Mouse (Mus musculus) ovary, adult 18-20 months (tissue): ENCODE results near the gene Wdr47.
A peak's percentile ranks its signal among the peaks of the same experiment; 100 is the strongest.
"Not testable (repeated sequence)": the region's sequence is repeated elsewhere in the genome, so short reads cannot be mapped to it uniquely, and the experiment has no call there.

Experiments
- DNase-seq: peaks from one replicate; pipeline ENCODE4 v3.0.0; 2022; ENCODE audit warnings: low spot score, mixed read lengths

The Wdr47 gene

DNA sequence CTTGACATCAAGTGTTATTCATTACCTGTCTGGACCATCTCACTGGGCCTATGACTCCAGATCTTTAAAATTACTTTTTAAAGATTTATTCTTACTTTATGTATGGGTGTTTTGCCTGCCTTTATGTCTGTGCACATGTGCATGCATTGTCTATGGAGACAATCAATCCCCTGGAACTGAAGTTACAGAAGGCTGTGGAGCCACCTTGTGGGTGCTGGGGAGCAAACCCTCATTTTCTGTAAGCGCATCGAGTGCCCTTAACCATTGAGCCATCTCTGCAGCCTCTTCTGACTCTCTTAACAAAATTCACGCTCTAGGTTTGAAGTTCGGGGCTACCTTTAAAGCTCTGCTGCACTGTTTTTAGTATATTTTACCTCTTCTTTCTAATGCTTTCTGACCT is 48.3 kb downstream of the Wdr47 start:
- DNase-seq, result no peak

DNA sequence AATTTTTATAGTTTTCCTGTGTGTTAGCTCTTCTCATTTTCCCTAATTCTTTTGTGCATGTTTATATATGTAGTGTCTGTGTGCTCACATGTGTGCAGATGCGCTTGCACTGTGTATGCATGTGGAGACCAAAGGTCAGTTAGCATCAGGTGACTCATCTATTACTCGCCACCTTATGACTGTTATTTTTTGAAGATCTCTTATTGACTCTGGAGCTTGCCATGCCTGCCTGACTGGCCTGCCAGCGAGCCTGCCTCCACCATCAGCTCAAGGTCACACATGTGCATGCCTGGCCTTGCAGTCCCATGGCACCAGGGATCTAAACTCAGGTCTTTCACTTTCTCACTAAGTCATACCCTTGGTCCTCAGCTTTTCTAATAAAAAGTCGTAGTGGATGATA is 49.9 kb downstream of the Wdr47 start:
- no peak for DNase-seq

DNA sequence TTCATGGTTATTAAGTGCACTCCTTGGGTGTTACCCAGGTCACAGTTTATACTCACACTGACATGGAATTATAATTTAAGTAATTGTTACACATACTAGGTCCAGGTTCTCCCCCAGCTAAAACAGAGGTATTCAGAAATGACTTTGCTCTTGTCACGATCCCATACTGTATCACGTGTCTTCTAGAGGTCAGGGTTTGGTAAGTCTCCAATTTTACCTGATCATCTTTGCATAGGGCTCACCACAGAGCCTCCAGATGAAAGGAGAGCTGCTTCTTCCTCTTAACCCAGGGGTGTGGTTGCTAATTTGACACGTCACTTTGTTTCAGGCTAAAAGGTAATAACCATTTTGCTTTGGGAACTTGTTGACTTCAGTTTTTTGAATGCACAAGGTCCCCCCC is 53.8 kb downstream of the Wdr47 start:
- DNase-seq, result no peak

DNA sequence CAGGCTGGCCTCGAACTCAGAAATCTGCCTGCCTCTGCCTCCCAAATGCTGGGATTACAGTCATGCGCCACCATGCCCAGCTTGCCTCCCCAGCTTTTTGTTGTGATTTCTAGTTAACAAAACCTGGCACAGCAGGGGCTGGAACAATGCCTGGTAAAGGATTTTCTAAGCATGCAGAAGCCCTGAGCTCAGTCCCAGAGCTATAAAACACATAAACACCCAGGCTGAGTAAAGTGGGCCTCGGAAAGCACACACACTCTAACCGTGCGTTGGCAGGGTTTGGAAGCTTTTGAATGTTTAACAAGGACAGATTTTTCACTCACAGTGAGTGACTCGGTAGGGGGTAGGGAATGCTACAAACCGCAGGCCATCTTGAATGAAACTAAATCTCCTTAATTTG is 55.0 kb downstream of the Wdr47 start:
- DNase-seq, result no peak

DNA sequence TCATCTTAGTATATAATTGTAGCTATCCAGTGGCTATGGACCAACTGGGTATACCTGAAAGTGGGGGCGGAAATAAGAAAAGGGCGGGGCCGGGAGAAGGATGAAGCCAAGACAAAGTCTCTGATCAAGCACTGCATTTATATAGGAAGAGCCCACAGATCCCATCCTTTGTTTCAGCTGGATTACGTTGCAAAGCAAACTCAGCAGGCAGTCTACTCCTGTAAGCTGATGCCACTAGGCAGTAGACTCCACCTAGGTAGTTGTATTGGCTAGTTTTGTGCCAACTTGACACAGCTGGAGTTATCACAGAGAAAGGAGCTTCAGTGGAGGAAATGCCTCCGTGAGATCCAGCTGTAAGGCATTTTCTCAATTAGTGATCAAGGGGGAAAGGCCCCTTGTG is 56.6 kb downstream of the Wdr47 start:
- DNase-seq, result not testable (repeated sequence)

DNA sequence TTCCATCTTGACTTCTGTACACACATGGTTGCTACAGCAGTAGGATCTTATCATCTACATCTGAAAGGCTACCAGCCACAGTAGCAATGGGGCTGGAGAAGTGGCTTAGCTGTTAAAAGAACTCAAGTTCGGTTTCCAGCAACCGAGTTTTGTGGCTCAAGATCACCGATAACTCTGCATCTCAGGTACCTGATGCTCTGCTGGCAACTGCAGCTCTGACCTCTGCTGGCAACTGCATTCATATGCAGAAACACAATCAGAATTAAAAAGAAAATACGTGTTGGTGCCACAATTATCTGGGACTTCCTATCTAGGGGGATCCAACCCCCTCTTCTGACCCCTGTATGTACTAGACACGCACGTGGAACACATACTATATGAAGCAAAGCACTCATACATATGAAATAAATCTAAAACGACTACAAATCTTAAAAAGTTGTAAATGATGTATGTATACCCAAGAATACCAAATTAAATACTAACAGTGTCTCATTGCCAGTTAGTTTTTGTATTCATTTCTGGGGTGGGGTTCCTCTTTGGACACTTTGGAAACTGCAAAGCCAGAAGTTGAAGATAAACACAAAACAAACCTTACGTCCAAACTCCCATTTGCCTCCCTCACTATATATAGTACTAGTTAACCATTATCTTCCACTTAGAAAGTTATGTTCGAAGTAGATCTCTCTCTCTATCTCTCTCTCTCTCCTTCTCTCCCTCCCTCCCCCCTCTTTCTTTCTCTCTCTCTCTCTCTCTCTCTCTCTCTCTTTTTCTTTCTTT is 62.0 kb downstream of the Wdr47 start:
- DNase-seq, result no peak

DNA sequence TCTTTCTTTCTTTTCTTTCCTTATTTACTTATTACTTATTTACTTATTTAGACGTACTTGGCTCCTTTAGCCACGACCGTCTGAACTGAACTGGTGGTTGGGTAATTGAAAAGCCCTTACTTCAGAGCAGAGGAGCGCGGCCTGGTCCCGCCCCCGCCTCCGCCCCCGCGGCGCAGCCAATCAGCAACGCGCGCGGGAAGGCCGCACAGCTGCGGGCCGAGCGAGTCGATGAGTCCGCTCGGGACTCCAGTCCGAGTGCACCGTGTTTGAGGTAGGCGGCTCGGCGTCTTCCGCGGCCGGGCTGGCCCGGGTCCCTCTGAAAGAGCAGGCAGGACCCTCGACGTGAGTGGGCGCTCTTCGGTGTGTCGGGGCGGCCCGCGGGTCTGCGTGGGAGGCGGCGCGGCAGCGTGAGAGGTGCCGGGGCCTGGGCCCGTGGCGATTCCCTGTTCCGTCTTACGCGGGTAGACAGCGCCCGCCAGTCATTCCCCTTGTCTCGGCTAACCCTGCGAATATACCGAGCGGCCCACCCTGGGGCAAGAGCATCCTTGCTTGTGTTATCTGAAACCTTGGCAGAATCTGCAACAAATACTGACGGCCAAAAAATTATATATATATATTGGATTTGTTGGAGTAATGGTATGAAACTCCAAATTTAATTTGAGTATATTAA is 62.8 kb downstream of the Wdr47 start, which contains the start of gene Clcc1:
Gene Clcc1, plus strand, starts transcription at position 204 of the 670 bp plus-strand sequence.
- DNase-seq, result peak; percentile 89

DNA sequence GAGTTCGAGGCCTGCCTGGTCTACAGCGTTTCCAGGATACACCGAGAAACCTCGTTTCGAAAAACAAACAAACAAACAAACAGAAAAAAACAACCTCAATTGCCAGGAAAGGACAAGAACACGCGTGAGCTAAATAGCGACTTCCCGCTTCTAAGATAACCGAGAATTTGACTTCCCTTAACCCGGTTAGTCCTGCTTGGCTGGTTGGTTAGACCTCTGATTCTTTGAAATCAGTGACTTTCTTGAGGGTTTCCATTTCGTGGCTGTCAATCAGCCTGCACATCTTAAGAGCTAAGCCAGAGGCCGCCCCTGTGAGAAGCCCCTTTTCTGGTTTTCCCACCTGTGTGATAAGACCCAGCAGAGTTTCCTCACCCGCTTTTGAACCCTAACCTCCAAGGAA is 63.5 kb downstream of the Wdr47 start:
- no peak for DNase-seq

DNA sequence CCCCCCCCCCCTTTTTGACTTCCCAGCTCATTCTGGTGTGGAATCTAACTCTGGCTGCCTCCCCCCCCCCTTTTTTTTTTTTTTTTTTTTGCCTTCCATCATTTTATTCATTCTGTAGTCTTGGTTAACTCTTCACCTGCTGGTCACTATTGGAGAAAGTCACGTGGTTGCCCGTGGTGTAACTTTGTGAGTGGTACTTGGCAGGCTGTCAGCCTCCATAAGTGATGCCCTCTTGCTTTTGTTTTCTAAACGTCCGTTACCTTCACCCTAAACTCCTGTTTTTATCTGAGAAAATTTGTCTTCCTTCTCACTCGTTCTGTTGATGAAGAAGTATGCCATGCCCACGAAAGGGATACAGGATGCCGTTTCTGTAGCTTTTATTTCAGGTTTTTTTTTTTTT is 64.4 kb downstream of the Wdr47 start:
- DNase-seq, result no peak

DNA sequence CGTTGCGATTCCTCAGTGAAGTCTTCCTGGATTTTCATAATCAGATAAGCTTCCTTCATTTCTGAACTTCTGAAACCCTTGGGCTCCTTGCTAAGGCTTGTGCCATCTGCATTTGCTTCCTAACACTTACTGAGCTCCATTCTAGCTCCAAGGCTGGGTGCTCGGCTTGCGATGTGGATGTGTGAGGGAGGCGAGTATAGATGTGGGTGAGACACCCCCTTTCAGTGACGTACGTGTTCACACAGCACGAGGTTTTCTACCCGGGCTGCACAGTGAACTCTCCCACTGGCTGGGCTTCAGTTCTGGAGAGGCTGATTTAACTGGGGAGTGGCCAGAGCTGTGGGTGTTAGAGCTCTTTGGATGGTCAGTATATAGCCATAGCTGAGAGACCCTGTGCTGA is 67.5 kb downstream of the Wdr47 start:
- DNase-seq, result no peak

DNA sequence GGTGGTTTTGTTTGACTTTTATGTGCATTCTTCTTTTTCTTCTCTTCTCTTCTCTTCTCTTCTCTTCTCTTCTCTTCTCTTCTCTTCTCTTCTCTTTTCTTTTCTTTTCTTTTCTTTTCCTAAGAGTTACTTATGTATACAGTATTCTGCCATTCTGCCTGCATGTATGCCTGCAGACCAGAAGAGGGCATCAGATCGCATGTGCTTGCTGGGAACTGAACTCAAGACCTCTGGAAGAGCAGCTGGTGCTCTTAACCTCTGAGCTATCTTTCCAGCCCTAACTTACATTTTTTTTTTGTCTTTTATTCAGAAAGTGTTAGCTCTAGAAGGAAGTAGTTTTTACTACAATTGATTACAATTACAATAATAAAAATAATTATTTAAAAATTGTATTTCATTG is 69.9 kb downstream of the Wdr47 start:
- no peak for DNase-seq

DNA sequence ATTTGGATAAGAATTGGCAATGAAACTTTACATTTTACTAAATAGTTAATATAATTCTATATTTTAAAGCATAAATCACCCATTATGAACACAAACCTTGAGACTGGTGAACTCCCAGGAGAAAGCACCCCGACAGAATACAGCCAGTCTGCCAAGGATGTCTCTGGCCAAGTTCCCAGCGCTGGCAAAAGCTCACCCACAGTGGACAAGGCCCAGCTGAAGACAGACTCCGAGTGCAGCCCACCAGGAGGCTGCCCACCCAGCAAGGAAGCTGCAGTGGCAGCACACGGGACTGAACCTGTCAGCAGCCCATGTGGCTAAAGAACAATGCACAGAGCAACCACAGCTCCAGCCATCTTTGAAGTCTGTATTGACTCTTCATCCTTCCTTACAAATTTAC is 85.5 kb downstream of the Wdr47 start:
- DNase-seq, result no peak

DNA sequence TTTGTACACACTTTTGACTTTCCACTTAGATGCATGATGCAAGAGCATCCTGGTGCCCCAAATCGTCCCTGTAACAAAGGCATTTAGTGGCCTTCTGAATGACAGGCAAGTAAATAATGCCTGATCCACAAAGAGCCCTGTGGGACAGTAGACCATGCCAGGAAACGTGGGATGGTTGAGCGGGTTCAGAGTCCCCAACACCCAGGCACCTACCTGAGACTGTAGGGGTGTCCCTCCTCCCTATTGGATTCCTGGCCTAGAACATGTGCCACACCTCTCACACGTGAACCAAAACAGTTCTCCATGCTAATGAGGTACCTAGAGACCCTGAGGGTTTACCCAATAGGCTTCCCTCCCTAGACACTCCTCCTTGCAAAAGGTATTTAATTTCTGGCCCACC is 89.9 kb downstream of the Wdr47 start:
- no peak for DNase-seq

DNA sequence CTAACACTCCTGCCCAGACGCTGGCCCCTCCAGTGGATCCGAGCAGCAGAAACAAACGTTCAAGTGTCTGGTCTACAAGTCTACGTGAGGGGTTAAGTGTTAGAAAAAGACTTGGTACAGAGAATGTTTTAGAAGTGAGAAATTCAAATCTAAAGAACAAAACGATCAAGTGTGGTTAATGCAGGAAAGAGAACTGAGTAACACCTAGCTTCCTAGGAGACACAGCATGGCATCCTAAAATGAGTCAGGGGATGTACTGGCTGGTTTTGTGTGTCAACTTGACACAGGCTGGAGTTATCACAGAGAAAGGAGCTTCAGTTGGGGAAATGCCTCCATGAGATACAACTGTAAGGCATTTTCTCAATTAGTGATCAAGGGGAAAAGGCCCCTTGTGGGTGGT is 92.5 kb downstream of the Wdr47 start:
- not testable (repeated sequence) for DNase-seq

DNA sequence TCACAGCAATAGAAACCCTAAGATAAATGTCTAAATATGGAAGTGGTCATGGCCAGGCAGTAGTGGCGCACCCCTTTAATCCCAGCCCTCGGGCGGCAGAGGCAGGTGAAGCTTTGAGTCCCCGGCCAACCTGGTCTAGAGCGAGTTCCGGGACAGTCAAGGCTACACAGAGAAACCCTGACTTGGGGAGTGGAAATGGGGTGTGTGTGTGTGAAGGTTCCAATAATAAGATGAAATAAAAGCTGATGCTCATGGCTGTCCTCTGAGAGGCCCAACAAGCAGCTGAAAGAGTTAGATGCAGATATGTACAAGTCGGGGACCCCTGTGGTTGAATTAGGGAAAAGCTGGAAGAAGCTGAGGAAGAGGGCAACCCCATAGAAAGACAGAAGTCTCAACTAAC is 94.6 kb downstream of the Wdr47 start:
- DNase-seq, result no peak

DNA sequence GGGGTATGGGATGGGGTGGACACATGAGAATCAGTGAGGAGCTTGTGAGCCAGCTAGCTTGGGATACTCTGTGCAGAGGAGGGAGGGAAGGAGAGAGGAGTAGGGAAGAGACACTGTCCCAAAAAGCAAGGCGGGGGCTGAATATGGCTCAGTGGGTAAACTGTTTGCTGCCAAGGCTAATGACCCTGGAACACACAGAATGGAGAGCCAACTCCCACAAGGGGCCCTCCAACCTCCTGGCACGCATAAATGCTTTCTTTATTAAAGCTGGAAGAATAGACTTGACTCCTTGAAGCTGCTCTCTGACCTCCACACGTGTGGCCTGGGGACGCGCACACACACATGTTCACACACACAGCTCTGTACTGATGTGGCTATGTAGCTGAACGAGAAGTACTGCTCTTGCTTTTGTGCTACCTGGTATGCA is 97.9 kb downstream of the Wdr47 start:
- DNase-seq, result peak; percentile 11

DNA sequence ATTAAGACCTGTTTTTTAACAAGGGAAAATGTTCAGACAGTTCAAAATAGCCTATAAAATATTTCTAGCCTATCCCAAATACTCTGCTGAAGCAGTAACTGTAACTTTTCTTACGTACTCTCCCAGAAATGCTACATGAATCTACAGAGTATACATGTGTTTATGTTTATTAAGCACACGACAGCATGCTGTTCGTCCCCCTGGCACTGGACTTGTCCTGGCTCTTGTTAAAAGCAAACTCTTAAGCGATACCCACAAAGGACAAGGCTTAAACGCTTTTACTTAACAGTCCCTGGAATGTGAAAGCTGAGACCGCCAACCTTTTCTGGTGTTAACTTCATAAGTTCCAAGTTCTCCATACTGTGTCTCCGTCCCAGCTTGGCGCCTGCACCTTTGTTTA is 98.4 kb downstream of the Wdr47 start:
- DNase-seq, result no peak

DNA sequence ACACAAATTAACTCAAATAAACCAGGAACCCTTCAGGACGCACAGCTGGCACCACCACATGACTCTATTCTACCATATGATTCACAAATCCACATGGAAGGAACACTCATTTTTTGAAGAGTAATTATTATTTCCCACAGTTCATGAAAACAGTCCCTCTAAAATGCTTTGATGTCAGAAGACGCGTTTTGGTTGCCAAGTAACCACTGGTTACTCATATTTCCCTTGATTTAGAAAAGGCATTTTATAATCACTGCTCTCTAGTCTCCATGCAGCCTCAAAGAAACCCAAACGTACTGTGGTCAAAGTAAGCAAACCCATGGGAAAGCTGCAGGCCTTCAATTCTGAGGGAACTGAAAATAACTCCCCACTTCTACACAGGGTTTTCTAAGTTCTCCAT is 98.9 kb downstream of the Wdr47 start:
- DNase-seq, result no peak

DNA sequence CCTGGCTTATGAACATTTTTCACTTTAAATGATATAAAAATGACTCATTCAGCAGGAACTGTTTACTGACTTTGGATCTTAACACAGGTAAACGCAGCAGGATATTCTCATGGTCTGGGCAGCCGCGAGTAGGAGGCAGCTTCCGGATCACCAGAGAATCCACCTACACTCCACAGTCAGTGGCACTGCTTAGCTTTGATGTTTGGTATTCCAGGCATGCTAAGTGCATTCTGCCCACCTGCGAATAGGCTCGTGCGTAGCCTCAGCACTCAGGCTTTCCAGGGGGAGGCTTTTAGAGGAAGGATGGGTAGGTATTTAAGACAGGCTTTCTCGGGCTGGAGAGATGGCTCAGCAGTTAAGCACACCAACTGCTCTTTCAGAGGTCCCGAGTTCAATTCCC is 103.2 kb downstream of the Wdr47 start:
- no peak for DNase-seq
